Mouse (Mus musculus) small intestine, adult 2 months (tissue): ENCODE data around the gene Astn2.

Source experiments
- CTCF ChIP-seq: fragments of 200-500 bp; IDR thresholded peaks from 2 replicates; pipeline ENCODE4 v1.5.1; 2012; ENCODE audit warnings: low read depth, mild to moderate bottlenecking, control low read depth, inconsistent platforms, low read length, moderate library complexity, mixed read lengths; ENCODE audit not compliant: insufficient replicate concordance, insufficient read length; ENCODE audit errors: extremely low read depth
- POLR2A ChIP-seq: fragments of 200-500 bp; IDR thresholded peaks from 2 replicates; pipeline ENCODE4 v1.6.1; 2012; ENCODE audit warnings: low read depth, mild to moderate bottlenecking, control low read depth, inconsistent platforms, low read length, moderate library complexity

- TF ChIP-seq CTCF, result no peak
- no peak for TF ChIP-seq POLR2A
These were observed 872.8 kb downstream of the Astn2 start for GRCm38 (mm10) chr4:65531621-65532020.
